Mouse (Mus musculus) neural tube, embryonic 10.5 days (tissue): ENCODE data around the gene 4921536K21Rik.

Experiments
- DNase-seq: peaks from one replicate; pipeline ENCODE4 v3.0.0-alpha.2; 2017; ENCODE audit warnings: low spot score; ENCODE audit errors: extremely low spot score

The 4921536K21Rik gene

GRCm38 (mm10) chr11:3855846-3856245 lies 39.1 kb downstream of the 4921536K21Rik start:
- no peak for DNase-seq

- DNase-seq: no peak
Observed at GRCm38 (mm10) chr11:3854156-3854555, 40.7 kb downstream of the 4921536K21Rik start.

GRCm38 (mm10) chr11:3853481-3854034 lies 41.3 kb downstream of the 4921536K21Rik start:
- no peak for DNase-seq

GRCm38 (mm10) chr11:3853031-3853430 lies 41.9 kb downstream of the 4921536K21Rik start:
- DNase-seq: no peak

- no peak for DNase-seq
Observed at GRCm38 (mm10) chr11:3851872-3852271, 43.0 kb downstream of the 4921536K21Rik start.

GRCm38 (mm10) chr11:3850746-3851277 lies 44.1 kb downstream of the 4921536K21Rik start:
- DNase-seq: no peak

- no peak for DNase-seq
Observed at GRCm38 (mm10) chr11:3850315-3850614, 44.6 kb downstream of the 4921536K21Rik start.

- no peak for DNase-seq
Observed at GRCm38 (mm10) chr11:3849469-3850314, 45.2 kb downstream of the 4921536K21Rik start.

GRCm38 (mm10) chr11:3846351-3846750 lies 48.5 kb downstream of the 4921536K21Rik start:
- DNase-seq: no peak

GRCm38 (mm10) chr11:3843943-3844734 lies 50.8 kb downstream of the 4921536K21Rik start:
- DNase-seq: no peak
